Mouse (Mus musculus): ENCODE measurements around the gene Lin7b. TPM values are rescaled to one million over a fixed set of nuclear protein-coding genes. Genes with fewer than 3 reads are reported as not detected.
"Not testable (repeated sequence)": the region's sequence is repeated elsewhere in the genome, so short reads cannot be mapped to it uniquely, and the experiment has no call there.

Lin7b gene
- total RNA-seq, 2 experiments from 2014 or later = 138 to 146 TPM

DNA sequence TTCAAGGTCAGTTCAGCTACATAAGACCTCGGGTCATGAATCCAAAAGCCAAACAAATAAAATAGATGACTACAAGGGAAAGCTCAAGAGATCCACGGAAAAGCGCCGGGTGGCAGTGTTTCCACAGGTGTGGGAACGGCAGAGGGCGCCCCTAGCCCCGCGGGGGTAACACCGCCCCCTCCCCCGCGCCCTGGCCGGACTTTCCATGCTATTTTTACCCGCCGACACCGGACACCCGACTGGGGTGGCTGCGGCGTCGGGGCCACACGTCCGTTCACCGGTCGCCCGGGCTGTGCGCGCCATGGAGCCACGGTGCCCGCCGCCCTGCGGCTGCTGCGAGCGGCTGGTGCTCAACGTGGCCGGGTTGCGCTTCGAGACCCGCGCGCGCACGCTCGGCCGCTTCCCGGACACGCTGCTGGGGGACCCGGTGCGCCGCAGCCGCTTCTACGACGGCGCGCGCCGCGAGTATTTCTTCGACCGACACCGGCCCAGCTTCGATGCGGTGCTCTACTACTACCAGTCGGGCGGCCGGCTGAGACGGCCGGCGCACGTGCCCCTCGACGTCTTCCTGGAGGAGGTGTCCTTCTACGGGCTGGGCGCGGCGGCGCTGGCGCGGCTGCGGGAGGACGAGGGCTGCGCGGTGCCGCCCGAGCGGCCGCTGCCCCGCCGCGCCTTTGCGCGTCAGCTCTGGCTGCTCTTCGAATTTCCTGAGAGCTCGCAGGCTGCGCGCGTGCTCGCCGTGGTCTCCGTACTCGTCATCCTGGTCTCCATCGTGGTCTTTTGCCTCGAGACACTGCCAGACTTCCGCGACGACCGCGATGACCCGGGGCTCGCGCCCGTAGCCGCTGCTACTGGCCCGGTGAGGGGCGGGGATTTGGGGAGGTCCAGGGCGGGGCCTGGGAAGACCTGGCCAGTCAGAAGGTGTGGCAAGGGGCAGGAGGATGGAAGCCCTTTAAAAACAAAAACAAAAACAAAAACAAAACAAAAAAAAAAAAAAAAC is 36.1 kb upstream of the Lin7b start:
- peak; percentile 47 for TF ChIP-seq CTCF (conservative IDR thresholded peaks at IDR 0.05)
- Histone ChIP-seq H3K27ac (no peak overlapping the region), H3K4me3 (peak overlapping the region; percentile 18; the same call in 1 of the 2 replicates)
- no peak for DNase-seq (ENCODE audit: low spot score in 2 of 2)

DNA sequence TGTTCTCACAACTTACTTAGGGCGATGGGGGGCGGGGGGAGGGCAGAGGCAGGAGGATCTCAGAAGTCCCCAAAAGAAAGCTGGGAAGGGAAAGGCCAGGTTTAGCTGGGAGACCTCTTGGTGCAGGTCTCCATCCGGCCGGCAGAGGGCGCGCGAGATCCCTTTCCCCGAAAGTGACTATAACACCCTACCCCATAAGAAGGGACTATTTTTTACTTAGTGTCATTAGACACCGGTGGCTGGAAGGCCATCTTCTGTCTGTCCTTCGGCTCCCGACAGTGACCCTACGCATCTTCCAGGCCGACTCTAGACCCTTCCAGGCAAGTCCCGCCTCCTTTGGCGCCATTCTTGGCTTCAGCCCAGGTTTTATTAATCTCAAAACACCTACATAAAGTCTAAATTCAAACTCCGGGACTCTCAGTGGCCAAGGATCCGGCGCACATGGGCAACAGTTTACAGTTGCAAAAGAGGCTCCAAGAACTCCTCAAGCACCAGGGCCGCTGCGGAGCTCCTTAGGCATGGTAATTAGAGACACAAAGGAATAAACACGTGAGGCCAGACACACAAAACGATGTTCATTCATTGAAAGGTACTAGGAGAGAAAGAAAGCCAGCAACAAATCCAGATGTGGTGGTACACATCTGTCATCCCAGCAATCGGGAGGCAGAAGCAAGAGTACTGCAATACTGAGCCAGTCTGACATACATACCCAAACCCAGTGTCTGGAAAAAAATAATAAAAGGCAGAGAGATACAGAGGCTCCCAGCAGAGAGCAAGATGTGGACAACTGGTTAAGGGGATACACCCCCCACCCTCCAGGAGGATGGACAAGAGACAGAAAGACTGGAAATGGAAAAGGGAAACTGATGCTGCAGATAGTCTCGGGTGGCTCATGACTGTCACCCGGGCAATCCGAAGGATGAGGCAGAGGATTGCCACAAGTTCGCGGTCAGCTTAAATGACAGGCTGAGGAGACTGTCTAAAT is 35.0 kb upstream of the Lin7b start, which contains the start of gene Kcna7:
TSS of gene Kcna7 (plus strand) at position 563 of the 985 bp plus-strand sequence.
- H3K27ac ChIP-seq = no peak within 1 kb of the TSS
- peak; percentile 36 to 77 for DNase-seq (ENCODE audit: low spot score in 2 of 2)
- H3K4me3 ChIP-seq = peak within 1 kb of the TSS; percentile 50
- TF ChIP-seq CTCF (conservative IDR thresholded peaks at IDR 0.05) = peak; percentile 95

DNA sequence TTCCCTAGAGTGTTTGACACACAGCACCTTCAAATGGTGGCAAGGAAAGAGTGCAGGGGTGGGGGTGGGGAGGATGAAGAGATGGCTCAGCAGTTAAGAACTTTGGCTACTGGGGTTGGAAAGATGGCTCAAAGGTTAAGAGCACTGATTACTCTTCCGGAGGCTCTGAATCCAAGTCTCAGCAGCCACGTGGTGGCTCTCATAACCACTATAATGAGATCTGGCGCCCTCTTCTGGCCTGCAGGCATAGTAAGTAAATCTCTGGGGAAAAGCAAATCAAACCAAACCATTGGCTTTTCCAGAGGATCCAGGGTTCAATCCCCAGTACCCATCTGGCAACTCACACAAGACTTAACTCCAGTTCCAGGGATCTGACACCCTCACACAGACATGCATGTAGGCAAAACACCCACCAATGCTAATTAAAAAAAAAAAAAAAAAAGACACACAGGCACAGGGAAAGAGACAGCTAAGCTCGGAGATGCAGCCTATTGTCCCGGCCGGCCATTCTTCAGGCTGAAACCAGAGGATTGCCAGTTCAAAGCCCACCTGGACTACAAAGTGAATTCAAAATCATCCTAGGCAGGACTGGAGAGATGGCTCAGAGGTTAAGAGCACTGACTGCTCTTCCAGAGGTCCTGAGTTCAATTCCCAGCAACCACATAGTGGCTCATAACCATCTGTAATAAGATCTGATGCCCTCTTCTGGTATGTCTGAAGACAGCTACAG is 33.3 kb upstream of the Lin7b start:
- H3K4me3 ChIP-seq = no peak overlapping the region
- peak; percentile 75 for TF ChIP-seq CTCF (conservative IDR thresholded peaks at IDR 0.05)
- H3K27ac ChIP-seq = no peak overlapping the region
- DNase-seq (ENCODE audit: low spot score in 2 of 2) = peak in 1 of 2 experiments; percentile 28

DNA sequence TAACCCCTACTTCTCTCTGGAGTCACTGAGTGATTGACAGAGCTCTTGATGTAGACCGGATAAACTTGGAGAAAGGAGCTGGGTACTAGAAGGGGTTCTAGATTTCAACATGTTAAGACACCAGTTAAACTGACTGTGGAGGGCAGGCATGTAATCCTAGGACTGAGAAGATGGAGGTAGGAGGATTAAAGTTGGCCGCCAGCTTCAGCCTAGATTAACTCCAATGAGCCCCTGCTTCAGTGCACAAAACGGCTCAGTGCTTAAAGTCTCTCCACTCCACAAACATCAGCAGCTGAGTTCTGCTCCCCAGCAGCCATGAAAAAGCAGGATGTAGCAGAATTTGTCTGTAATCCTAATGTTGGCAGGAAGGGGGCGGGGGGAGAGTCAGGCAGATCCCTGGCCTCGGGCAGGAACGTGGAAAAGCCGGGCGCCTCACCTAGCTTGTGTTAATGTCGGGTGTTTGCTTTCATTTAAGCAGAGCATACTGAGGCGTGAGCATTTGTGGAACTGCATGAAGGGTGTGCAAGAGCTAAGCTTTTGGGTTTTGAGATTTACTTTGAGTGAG is 31.2 kb upstream of the Lin7b start:
- H3K4me3 ChIP-seq = no peak overlapping the region
- DNase-seq (ENCODE audit: low spot score in 2 of 2) = no peak
- no peak overlapping the region for H3K27ac ChIP-seq
- TF ChIP-seq CTCF (conservative IDR thresholded peaks at IDR 0.05) = no peak

DNA sequence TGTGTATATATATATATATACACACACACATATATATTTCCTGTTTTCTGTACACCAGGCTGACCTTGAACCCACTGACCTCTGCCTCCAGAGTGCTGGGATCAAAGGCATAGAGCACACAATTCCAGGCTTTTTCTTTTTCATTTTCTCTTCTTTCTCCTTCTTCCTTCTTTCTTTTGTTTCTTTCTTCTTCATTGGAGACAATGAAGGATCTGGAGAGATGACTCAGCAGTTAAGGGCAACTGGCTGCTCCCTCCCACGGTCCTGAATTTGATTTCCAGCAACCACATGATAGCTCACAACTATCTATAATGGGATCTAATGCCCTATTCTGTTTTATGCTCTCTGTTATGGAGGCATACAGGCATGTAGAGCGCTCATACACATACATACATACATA is 26.4 kb upstream of the Lin7b start:
- no peak for DNase-seq (ENCODE audit: low spot score in 2 of 2)
- no peak overlapping the region for H3K4me3 ChIP-seq
- H3K27ac ChIP-seq = no peak overlapping the region
- TF ChIP-seq CTCF (conservative IDR thresholded peaks at IDR 0.05) = no peak

DNA sequence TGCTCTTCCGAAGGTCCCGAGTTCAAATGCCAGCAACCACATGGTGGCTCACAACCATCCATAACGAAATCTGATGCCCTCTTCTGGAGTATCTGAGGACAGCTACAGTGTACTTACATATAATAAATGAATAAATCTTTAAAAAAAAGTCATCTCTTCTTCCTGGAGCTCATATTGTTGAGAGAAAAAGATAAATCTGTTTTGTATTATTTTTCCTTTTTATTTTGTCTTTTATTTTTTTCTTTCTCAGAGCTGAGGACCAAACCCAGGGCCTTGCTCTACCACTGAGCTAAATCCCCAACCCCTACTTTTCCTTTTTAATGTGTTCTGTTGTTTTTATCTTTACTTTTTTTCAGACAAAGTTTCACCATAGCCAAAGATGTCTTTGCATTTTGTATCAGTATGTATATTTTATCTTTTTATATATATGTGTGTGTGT is 26.0 kb upstream of the Lin7b start:
- TF ChIP-seq CTCF (conservative IDR thresholded peaks at IDR 0.05) = peak; percentile 67

DNA sequence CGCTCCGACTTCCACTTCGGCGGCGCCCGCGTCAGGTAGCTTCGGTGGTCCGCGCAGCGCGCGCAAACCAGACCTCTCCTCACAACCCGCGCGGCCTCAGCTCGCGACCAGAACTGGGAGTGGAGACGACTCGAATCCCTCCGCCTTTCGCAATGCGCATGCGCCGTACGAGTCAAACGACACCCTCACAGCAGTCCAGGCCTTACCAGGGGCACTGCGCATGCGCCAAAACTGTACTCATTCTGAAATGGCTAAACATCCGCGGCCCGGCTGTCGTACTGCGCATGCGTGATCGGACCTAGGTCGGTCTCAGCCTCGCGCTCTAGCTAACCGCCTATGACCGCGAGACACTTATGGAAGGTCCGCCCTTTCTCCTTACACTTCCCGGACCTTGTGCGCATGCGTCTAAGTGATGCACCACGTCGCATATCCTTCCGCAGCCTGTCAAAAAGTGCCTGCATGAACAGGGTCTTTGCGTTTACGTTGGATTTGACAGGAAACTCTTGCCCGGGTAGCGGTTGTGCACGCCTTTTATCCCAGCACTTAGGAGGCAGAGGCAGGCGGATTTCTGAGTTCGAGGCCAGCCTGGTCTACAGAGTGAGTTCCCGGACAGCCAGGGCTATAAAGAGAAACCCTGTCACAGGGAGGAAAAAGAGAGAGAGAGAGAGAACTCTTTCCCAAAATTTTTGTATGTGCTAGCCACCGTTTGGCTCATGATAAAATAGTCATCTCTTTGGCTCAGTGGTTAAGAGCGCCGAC is 25.4 kb upstream of the Lin7b start, which contains the start of gene Snrnp70:
TSS of gene Snrnp70 (minus strand) at position 165 of the 759 bp plus-strand sequence.
- peak within 1 kb of the TSS; percentile 98 for H3K27ac ChIP-seq

More for the DNA sequence above, 26.0 kb upstream of the Lin7b start:
- Histone ChIP-seq H3K27ac (peak overlapping the region; percentile 90), H3K4me3 (peak overlapping the region; percentile 62)
- DNase-seq (ENCODE audit: low spot score in 2 of 2) = not testable (repeated sequence)

DNA sequence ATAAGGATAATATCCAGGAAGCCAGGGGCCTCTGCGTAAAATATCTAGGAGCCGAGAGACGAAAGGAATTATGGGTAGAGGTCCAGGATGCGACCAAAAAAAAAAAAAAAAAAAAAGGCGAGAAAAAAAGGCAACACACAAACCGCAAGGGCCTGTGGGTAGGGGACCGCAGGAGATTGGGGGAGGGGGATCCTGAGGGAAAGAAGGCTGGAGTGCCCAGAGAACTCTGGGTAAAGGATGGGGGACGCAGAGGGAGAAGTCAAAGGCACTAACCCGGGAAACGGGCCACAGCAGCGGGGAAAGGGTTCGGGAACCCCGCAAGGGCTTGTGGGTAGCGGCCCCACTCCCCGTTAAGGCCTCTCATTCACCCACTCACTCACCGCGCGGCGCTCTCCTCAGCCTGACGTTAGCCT is 24.8 kb upstream of the Lin7b start:
- DNase-seq (ENCODE audit: low spot score in 2 of 2) = peak in 1 of 2 experiments; percentile 76
- peak overlapping the region; percentile 98 for H3K27ac ChIP-seq
- peak overlapping the region; percentile 79 for H3K4me3 ChIP-seq
- TF ChIP-seq CTCF (conservative IDR thresholded peaks at IDR 0.05) = no peak

More for the DNA sequence above, 25.4 kb upstream of the Lin7b start, which contains the start of gene Snrnp70:
- TF ChIP-seq CTCF (conservative IDR thresholded peaks at IDR 0.05) = no peak
- H3K4me3 ChIP-seq = peak within 1 kb of the TSS; percentile 79
- peak; percentile 100 for DNase-seq (ENCODE audit: low spot score in 2 of 2)

DNA sequence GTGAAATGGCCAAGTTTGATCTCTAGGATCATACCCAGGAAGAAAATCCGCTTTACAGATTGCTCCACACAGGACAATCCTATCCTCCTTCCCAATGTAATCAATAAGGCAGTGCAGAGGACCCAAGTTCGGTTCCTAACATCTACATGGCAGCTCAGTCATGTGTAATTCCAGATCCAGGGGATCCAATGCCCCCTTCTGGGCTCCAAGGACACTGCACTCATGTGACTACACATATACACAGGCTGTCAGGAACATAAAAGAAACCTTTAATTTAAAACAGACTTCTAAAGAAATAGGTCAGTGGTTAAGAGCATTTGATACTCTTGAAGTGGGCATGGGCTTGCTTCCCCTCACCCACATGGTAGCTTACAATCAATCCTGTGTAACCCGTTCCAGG is 15.7 kb upstream of the Lin7b start:
- no peak for DNase-seq (ENCODE audit: low spot score in 2 of 2)
- Histone ChIP-seq H3K27ac (no peak overlapping the region), H3K4me3 (no peak overlapping the region)
- TF ChIP-seq CTCF (conservative IDR thresholded peaks at IDR 0.05) = peak; percentile 56

DNA sequence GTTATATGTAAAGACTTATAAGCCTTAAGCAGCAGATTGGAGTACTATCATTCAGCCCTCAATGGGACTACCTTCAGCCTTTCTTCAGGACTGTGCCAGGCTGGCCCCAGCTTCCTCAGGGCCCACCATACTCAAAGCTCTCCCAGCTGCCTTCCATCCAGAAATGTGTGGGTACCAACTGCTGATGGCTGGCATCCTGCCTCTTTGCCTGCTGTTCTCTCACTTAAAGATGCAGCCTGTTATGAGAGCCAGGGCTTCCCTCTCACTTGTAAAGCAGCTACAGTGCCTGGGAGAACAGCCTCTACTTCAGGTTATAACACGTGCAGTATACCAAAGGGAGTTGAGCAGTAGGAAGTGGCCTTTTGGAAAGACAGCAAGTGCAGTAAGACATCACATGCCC is 5.7 kb upstream of the Lin7b start:
- Histone ChIP-seq H3K4me3 (no peak overlapping the region), H3K27ac (no peak overlapping the region)
- DNase-seq (ENCODE audit: low spot score in 2 of 2) = peak in 1 of 2 experiments; percentile 40
- no peak for TF ChIP-seq CTCF (conservative IDR thresholded peaks at IDR 0.05)

DNA sequence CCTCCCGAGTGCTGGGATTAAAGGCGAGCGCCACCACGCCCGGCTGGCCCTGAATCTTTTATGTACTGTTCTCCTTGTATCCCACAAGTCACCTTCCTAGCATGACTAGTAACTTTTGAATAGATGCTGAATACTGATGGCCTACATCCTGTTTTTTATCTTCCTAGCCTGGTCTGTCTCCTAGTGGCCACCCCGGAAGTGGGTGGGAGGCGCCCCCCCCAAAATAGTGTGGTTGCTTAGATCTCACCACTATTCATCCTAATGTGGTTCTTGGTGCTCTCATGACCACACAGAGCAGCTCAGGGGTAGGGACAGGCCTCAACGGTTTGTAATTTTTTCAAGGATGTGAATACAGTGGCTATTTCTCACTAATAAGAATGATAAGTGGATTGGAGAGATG is 4.2 kb upstream of the Lin7b start:
- no peak for TF ChIP-seq CTCF (conservative IDR thresholded peaks at IDR 0.05)

More for the DNA sequence above, 4.2 kb upstream of the Lin7b start:
- Histone ChIP-seq H3K4me3 (no peak overlapping the region), H3K27ac (no peak overlapping the region)
- no peak for DNase-seq (ENCODE audit: low spot score in 2 of 2)
